Mouse (Mus musculus) E14TG2a.4 (cell line): ENCODE measurements around the gene Slc41a1.

ENCODE experiments used
- CTCF ChIP-seq: conservative IDR thresholded peaks from 2 replicates; pipeline ENCODE4 v1.5.1; 2014; ENCODE audit warnings: low read length
- POU5F1 ChIP-seq: IDR thresholded peaks from 2 replicates; pipeline ENCODE4 v1.6.1; 2014; ENCODE audit warnings: low read length, borderline replicate concordance

DNA sequence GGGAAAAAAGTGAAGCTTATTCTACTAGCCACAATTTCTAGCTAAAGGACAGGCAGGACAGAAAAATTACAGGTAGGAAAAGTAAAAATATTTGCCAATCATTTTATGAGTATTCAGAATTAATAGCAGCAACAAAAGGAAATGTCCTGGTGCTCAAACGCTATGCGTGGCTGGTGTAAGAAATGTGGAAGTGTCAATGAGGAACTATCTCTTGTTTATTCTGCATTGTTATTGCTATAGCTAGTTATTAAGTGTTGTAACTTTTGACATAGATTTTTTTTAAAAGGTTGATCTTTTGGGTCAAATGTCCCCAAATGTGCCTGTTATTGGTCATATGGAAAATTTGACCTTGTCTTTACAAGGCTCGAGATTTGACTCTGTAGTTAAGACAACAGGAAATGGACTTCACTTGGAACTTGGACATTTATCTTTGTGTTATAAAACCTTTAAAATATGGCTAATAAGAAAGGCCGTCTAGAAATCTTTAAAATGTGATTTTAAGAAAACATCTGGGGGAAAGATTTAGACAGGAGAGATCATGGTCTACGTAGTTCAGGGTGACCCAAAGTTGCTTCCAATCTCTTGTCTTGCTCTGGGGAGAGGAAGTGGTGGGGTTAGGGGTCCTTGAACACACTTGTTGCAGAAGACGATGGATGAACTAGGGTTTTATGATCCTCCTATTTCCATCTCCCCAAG lies 39.2 kb downstream of the Slc41a1 start:
- TF ChIP-seq CTCF (no peak), POU5F1 (no peak)
